Mouse (Mus musculus) hindbrain, postnatal 0 days (tissue): Measurements from ENCODE around the gene Sart1. TPM values are rescaled to one million over a fixed set of nuclear protein-coding genes. Genes with fewer than 3 reads are reported as not detected.

Experiments
- ATAC-seq: fragments of 200-750 bp; cut with Nextera tagmentation; 2 replicates; pipeline ENCODE4 v1.8.0; 2017; ENCODE audit warnings: mild to moderate bottlenecking, moderate TSS enrichment, moderate library complexity
- DNase-seq: peaks from one replicate; pipeline ENCODE4 v3.0.0-alpha.2; 2015; ENCODE audit warnings: low spot score
- H3K27ac ChIP-seq: fragments of 300-500 bp; sonication (generic); 2 replicates; pipeline ENCODE4 v1.5.1; 2014; ENCODE audit warnings: mild to moderate bottlenecking
- H3K27me3 ChIP-seq: fragments of 300-500 bp; sonication (generic); 2 replicates; pipeline ENCODE4 v1.6.1; 2014; ENCODE audit warnings: low read length, mixed read lengths; ENCODE audit not compliant: insufficient read depth
- H3K36me3 ChIP-seq: fragments of 300-500 bp; sonication (generic); 2 replicates; pipeline ENCODE4 v1.6.1; 2014; ENCODE audit warnings: low read length, mixed read lengths; ENCODE audit not compliant: insufficient read depth
- H3K4me1 ChIP-seq: fragments of 300-500 bp; sonication (generic); 2 replicates; pipeline ENCODE4 v1.6.1; 2014; ENCODE audit warnings: antibody characterized with exemption, low read length, mixed read lengths; ENCODE audit not compliant: insufficient read depth
- H3K4me2 ChIP-seq: fragments of 300-500 bp; sonication (generic); 2 replicates; pipeline ENCODE4 v1.6.1; 2014; ENCODE audit warnings: low read depth, mild to moderate bottlenecking, low read length, moderate library complexity, mixed read lengths
- H3K4me3 ChIP-seq: fragments of 300-500 bp; sonication (generic); 2 replicates; pipeline ENCODE4 v1.5.1; 2014; ENCODE audit warnings: low read length
- H3K9ac ChIP-seq: fragments of 300-500 bp; sonication (generic); replicated peaks from 2 replicates; pipeline ENCODE4 v1.6.1; 2014; ENCODE audit warnings: mild to moderate bottlenecking, low read length, moderate library complexity, mixed read lengths
- H3K9me3 ChIP-seq: fragments of 300-500 bp; sonication (generic); 2 replicates; pipeline ENCODE4 v1.6.1; 2016; ENCODE audit warnings: low read length, mixed read lengths
- CTCF ChIP-seq: IDR thresholded peaks from 2 replicates; pipeline ENCODE4 v1.5.1; 2016; ENCODE audit warnings: antibody characterized with exemption, control low read depth, low read depth
- WGBS: fragments of 180-500 bp; shearing (Covaris S2); extraction: QIAGEN DNeasy Blood & Tissue Kit; methylation state at CpG from one replicate; pipeline ENCODE4 v1.1.7; 2014; 5-methylcytosine and 5-hydroxymethylcytosine counted together
- polyA plus RNA-seq: library from polyadenylated mRNA; unstranded; fragments of >200 nt; fragmentation: Nextera tagmentation; extraction: Ambion mirVana; gene quantifications from 2 replicates; pipeline ENCODE4 v1.2.1, GENCODE M21; 2015
- total RNA-seq: library from RNA; depleted of rRNA; stranded (reverse); fragments of >200 nt; gene quantifications from 2 replicates; pipeline ENCODE4 v1.2.3, GENCODE M21; 2014; rRNA removed

Gene Sart1
- total and polyA plus RNA-seq, 2 experiments from 2014 or later, result 30.5 to 45.0 TPM

DNA sequence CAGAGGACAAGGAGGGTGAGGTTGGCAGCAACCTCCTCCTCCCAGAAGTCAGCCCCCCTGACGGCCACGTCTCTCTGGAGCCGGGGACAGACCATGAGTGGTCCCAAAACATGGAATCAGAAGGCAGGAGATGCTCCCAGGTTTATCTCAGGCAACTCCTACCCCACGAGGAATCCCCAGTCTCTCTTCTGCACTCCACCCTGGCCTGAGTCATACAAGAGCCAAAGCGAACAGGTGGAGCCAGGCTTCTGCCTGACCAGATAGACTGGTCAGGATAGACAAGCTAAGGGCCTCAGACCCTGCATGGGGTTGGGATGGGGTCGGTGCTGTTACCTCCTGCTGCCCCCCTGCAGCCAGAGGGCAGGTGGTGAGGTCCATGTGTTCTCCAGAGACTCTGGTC, 40.4 kb downstream of the Sart1 start:
- H3K9ac ChIP-seq, result no peak overlapping the region
- DNase-seq, result no peak
- 75% methylated on average over 6 of the region's 6 CpGs for WGBS
- H3K4me3 ChIP-seq, result no peak overlapping the region
- no peaks in the 10 kb centered on the region for H3K27me3 ChIP-seq
- H3K27ac ChIP-seq, result no peak overlapping the region
- H3K4me1 ChIP-seq, result no peaks in the 10 kb centered on the region; the same call in 1 of the 2 replicates
- TF ChIP-seq CTCF, result no peak
- H3K4me2 ChIP-seq, result no peak overlapping the region
- no peaks in the 10 kb centered on the region for H3K36me3 ChIP-seq
- no peak for ATAC-seq
- no peaks in the 10 kb centered on the region for H3K9me3 ChIP-seq

DNA sequence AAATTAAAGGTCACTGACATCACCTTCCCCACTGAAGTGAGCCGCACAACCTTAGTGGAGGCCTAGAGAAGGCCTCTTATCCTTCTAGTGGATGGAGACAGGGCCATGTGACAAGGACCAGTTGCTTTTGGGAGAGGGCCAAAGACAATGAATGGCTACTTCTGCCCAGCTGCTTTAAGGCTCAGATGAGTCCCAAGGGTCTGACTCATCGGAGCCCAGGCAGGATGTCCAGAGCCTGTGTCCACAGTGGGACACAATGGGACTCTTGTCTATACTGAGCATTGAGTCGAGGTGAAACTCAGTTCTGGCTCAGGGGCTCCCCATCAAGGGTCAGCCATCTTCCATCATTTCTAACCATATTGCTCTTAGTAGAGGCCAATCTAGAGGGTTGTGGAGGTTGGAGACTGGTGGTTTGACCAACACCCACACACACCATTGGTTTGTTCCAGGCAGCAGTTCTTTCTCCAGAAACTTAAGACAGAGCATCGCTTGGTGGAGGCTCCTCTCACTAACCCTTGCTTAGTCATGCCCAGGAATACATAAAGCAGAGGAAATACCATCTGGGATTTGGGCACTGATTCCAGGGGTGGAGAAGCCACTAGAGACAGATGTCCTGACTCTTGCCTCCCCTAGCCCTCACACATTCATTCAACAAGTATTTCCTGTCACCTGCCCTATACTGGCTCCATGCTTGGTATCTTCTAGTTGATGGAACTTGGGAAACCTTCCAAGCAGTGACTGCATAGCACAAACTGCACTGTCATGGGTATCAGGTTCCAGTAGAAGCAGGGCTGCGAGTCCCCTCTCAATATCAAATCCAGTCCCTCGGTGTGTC, 43.0 kb downstream of the Sart1 start:
- Histone ChIP-seq H3K4me3 (no peak overlapping the region), H3K27me3 (no peaks in the 10 kb centered on the region), H3K27ac (no peak overlapping the region), H3K9me3 (no peaks in the 10 kb centered on the region), H3K36me3 (no peaks in the 10 kb centered on the region), H3K9ac (no peak overlapping the region), H3K4me1 (no peaks in the 10 kb centered on the region; the same call in 1 of the 2 replicates), H3K4me2 (no peak overlapping the region)
- ATAC-seq (no peak; the same call in 1 of the 2 replicates), DNase-seq (no peak)
- no peak for TF ChIP-seq CTCF
- 81% methylated on average over 6 of the region's 6 CpGs for whole genome bisulfite sequencing

DNA sequence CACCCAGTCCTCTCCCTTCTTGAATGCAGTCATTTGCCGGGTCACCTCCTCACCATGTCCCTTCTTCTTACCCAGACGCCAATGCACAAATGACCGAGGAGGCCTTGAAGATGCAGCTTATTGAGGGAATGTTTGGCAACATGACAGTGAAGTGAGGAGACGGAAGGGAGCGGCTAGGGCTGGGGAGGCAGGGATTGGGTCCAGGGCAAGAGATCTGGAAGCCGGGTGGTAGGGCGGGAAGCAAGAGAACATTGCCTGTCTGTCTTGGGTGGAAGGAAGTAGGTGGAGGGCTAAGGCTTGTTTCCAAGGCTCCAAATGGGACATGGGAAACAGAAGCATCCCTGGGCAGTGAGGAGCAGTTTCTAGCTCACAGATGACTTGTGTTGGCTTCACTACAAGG, 47.1 kb downstream of the Sart1 start:
- no peaks in the 10 kb centered on the region for H3K36me3 ChIP-seq
- H3K27ac ChIP-seq, result no peak overlapping the region
- H3K27me3 ChIP-seq, result no peaks in the 10 kb centered on the region
- no peak overlapping the region for H3K4me2 ChIP-seq
- H3K9ac ChIP-seq, result no peak overlapping the region
- H3K4me3 ChIP-seq, result no peak overlapping the region
- no peak for DNase-seq
- no peaks in the 10 kb centered on the region for H3K4me1 ChIP-seq
- no peak for ATAC-seq
- no peaks in the 10 kb centered on the region for H3K9me3 ChIP-seq
- WGBS, result 93% methylated on average over 7 of the region's 7 CpGs
- TF ChIP-seq CTCF, result no peak

DNA sequence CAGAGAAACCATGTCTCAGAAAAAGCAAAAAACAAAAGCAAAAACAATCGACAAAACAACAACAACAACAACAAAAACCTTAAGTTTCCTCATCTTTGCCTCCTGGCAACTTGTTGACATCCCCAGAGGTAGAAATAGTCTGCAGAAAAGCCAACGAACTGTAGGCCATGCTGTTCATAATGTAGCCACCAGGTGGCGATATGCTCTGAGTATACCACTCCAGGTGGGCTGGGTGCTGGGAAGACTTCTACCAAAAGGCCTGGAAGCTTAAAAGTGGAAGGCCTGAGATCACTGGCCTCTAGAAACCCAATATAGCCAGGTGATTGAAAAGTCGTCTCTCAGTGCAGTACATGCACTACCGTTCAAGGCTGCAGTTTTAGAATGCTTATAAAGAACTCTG, 50.5 kb downstream of the Sart1 start:
- 23% methylated on average over 5 of the region's 5 CpGs for WGBS
- Histone ChIP-seq H3K9ac (no peak overlapping the region), H3K4me2 (no peak overlapping the region), H3K36me3 (no peaks in the 10 kb centered on the region), H3K4me3 (no peak overlapping the region), H3K9me3 (no peaks in the 10 kb centered on the region), H3K27me3 (no peaks in the 10 kb centered on the region), H3K27ac (no peak overlapping the region), H3K4me1 (no peaks in the 10 kb centered on the region)
- ATAC-seq (no peak), DNase-seq (peak; percentile 79)
- TF ChIP-seq CTCF, result peak; percentile 87

DNA sequence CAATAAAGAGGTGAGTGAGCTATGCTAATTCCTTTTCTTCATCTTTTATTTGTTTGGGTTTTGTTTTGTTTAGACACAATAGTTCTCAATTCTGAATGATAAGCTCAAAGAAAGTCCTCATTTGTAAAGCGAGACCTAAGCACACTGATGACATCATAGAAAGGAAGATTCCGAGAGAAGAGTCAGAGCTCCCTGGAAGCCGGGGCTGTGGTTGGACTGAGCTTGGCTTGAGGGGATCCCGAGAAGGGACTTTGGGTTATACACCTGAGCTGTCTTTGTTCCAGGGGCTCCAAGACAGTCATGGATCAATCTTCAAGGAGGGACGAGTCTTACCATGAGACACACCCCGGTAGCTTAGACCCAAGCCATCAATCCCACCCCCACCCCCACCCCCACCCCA, 53.1 kb downstream of the Sart1 start, which contains the start of gene Catsper1:
Gene Catsper1 (plus strand): TSS at position 301 of the 400 bp plus-strand sequence.
- ATAC-seq (no peak), DNase-seq (no peak)
- Histone ChIP-seq H3K4me3 (no peak within 1 kb of the TSS), H3K27me3 (no peaks in the 10 kb centered on the region), H3K4me1 (no peaks in the 10 kb centered on the region), H3K9me3 (no peaks in the 10 kb centered on the region), H3K9ac (no peak within 1 kb of the TSS), H3K36me3 (no peaks in the 10 kb centered on the region), H3K4me2 (no peak within 1 kb of the TSS), H3K27ac (no peak within 1 kb of the TSS)
- WGBS, result 91% methylated on average over 6 of the region's 6 CpGs
- no peak for TF ChIP-seq CTCF

DNA sequence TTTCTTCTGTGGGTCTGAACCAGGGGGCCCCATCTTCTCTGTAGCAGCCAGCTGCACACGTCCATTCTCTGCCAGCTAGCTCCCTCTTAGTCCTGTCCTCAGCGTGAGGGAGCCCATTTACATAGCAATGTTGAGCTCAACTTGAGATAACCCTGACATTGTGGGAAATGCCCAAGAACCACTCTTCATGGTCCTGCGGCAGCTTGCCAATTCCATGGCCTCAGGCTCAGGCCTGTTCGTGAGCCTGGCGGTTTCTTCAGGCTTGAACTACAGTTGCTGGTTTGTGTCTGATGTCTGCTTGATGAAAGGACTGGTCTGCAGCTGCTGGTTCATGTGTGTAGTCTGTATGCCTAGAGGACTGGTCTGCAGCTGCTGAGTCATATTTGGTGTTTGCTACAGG, 53.8 kb downstream of the Sart1 start:
- no peak for TF ChIP-seq CTCF

DNA sequence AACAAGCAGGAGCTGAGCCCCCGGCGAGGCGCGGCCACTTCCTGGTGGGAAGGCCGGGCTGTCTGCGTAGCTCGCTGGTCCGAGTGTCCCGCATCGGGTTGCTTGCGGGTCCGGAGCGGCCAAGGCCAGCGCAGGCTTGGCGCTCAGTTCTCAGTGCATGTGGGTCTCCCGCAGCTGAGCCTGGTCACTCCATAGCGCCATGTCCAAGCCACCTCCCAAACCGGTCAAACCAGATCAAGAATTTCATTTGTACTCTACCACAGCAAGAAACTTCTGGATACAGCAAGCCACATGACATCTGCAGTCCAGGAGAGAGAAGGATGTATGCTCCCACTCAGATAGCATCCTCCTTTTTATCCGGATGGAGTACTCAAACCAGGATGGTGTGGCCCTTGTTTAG, 60.5 kb downstream of the Sart1 start:
- Histone ChIP-seq H3K27me3 (no peaks in the 10 kb centered on the region), H3K9ac (no peak overlapping the region), H3K27ac (no peak overlapping the region), H3K4me1 (no peaks in the 10 kb centered on the region), H3K36me3 (no peaks in the 10 kb centered on the region), H3K4me2 (no peak overlapping the region), H3K9me3 (no peaks in the 10 kb centered on the region), H3K4me3 (no peak overlapping the region)
- TF ChIP-seq CTCF, result no peak
- ATAC-seq, result no peak
- WGBS, result 74% methylated on average over 19 of the region's 19 CpGs
- no peak for DNase-seq

More for the DNA sequence above, 53.8 kb downstream of the Sart1 start:
- Histone ChIP-seq H3K36me3 (no peaks in the 10 kb centered on the region), H3K4me1 (no peaks in the 10 kb centered on the region), H3K27me3 (no peaks in the 10 kb centered on the region), H3K9ac (no peak overlapping the region), H3K4me2 (no peak overlapping the region), H3K9me3 (no peaks in the 10 kb centered on the region), H3K27ac (no peak overlapping the region), H3K4me3 (no peak overlapping the region)
- ATAC-seq (no peak), DNase-seq (no peak)
- WGBS, result 77% methylated on average over 5 of the region's 5 CpGs

Other genes starting within 250 kb of the Sart1 start
- gene Pacs1, start 115.6 kb downstream of the Sart1 start, total RNA-seq, result 60.3 and 63.6 TPM in 2 replicates
- 33.1 and 41.0 TPM in 2 replicates for gene Pacs1, start 115.6 kb downstream of the Sart1 start, polyA plus RNA-seq
- gene Sf3b2, start 93.2 kb downstream of the Sart1 start, total RNA-seq, result 266 and 341 TPM in 2 replicates
- 322 and 334 TPM in 2 replicates for gene Sf3b2, start 93.2 kb downstream of the Sart1 start, polyA plus RNA-seq
- 25.0 and 27.3 TPM in 2 replicates for gene Gal3st3, start 90.4 kb downstream of the Sart1 start, total RNA-seq
- gene Gal3st3, start 90.4 kb downstream of the Sart1 start, polyA plus RNA-seq, result 26.9 and 31.9 TPM in 2 replicates
- gene Catsper1, start 53.0 kb downstream of the Sart1 start, total RNA-seq, result not detected in 2 replicates
- gene Catsper1, start 53.0 kb downstream of the Sart1 start, polyA plus RNA-seq, result not detected in 2 replicates
- gene Cst6, start 39.1 kb downstream of the Sart1 start, total RNA-seq, result 0.50 and 9.8 TPM in 2 replicates
- 14.9 and 16.1 TPM in 2 replicates for gene Cst6, start 39.1 kb downstream of the Sart1 start, polyA plus RNA-seq
- gene Eif1ad, start 22.0 kb downstream of the Sart1 start, total RNA-seq, result 21.2 and 25.2 TPM in 2 replicates
- 46.7 and 49.2 TPM in 2 replicates for gene Eif1ad, start 22.0 kb downstream of the Sart1 start, polyA plus RNA-seq
- 78.3 and 95.8 TPM in 2 replicates for gene Banf1, start 21.5 kb downstream of the Sart1 start, total RNA-seq
- gene Banf1, start 21.5 kb downstream of the Sart1 start, polyA plus RNA-seq, result 316 and 319 TPM in 2 replicates
- gene Tsga10ip, start 13.8 kb upstream of the Sart1 start, total RNA-seq, result not detected in 2 replicates
- gene Tsga10ip, start 13.8 kb upstream of the Sart1 start, polyA plus RNA-seq, result not detected in 2 replicates
- 111 and 123 TPM in 2 replicates for gene Drap1, start 36.3 kb upstream of the Sart1 start, total RNA-seq
- gene Drap1, start 36.3 kb upstream of the Sart1 start, polyA plus RNA-seq, result 331 and 338 TPM in 2 replicates
- gene AI837181, start 36.4 kb upstream of the Sart1 start, total RNA-seq, result 85.1 and 100 TPM in 2 replicates
- gene AI837181, start 36.4 kb upstream of the Sart1 start, polyA plus RNA-seq, result 81.8 and 82.8 TPM in 2 replicates
- gene Fosl1, start 58.8 kb upstream of the Sart1 start, total RNA-seq, result not detected in 2 replicates
- gene Fosl1, start 58.8 kb upstream of the Sart1 start, polyA plus RNA-seq, result not detected in 2 replicates
- 17.4 and 18.5 TPM in 2 replicates for gene Ccdc85b, start 69.2 kb upstream of the Sart1 start, total RNA-seq
- 16.0 and 16.1 TPM in 2 replicates for gene Ccdc85b, start 69.2 kb upstream of the Sart1 start, polyA plus RNA-seq
- 76.1 and 103 TPM in 2 replicates for gene Fibp, start 71.9 kb upstream of the Sart1 start, total RNA-seq
- gene Fibp, start 71.9 kb upstream of the Sart1 start, polyA plus RNA-seq, result 172 and 179 TPM in 2 replicates
- 1.2 and 4.5 TPM in 2 replicates for gene Ctsw, start 79.8 kb upstream of the Sart1 start, total RNA-seq
- 1.6 and 2.0 TPM in 2 replicates for gene Ctsw, start 79.8 kb upstream of the Sart1 start, polyA plus RNA-seq
- 46.3 and 49.3 TPM in 2 replicates for gene Efemp2, start 85.3 kb upstream of the Sart1 start, total RNA-seq
- gene Efemp2, start 85.3 kb upstream of the Sart1 start, polyA plus RNA-seq, result 36.5 and 41.7 TPM in 2 replicates
- 56.8 and 58.8 TPM in 2 replicates for gene Mus81, start 99.7 kb upstream of the Sart1 start, total RNA-seq
- gene Mus81, start 99.7 kb upstream of the Sart1 start, polyA plus RNA-seq, result 27.4 and 27.7 TPM in 2 replicates
- 1,468 and 1,477 TPM in 2 replicates for gene Cfl1, start 101.8 kb upstream of the Sart1 start, total RNA-seq
- 3,076 and 3,214 TPM in 2 replicates for gene Cfl1, start 101.8 kb upstream of the Sart1 start, polyA plus RNA-seq
- gene 1700020D05Rik, start 115.1 kb upstream of the Sart1 start, total RNA-seq, result 3.8 and 4.8 TPM in 2 replicates
- gene 1700020D05Rik, start 115.1 kb upstream of the Sart1 start, polyA plus RNA-seq, result not detected in 2 replicates
- 78.0 and 79.0 TPM in 2 replicates for gene Snx32, start 121.8 kb upstream of the Sart1 start, total RNA-seq
- gene Snx32, start 121.8 kb upstream of the Sart1 start, polyA plus RNA-seq, result 75.0 and 79.6 TPM in 2 replicates
- gene Ovol1, start 171.9 kb upstream of the Sart1 start, total RNA-seq, result not detected in 2 replicates
- gene Ovol1, start 171.9 kb upstream of the Sart1 start, polyA plus RNA-seq, result 0.25 TPM in 1 of 2 replicates, not detected in the other
- gene Ap5b1, start 179.3 kb upstream of the Sart1 start, total RNA-seq, result 15.0 and 19.3 TPM in 2 replicates
- gene Ap5b1, start 179.3 kb upstream of the Sart1 start, polyA plus RNA-seq, result 2.3 and 2.6 TPM in 2 replicates
- gene Rnaseh2c, start 213.2 kb upstream of the Sart1 start, total RNA-seq, result 33.6 and 40.4 TPM in 2 replicates
- 66.4 and 75.4 TPM in 2 replicates for gene Rnaseh2c, start 213.2 kb upstream of the Sart1 start, polyA plus RNA-seq
- gene Kat5, start 221.5 kb upstream of the Sart1 start, total RNA-seq, result 95.2 and 163 TPM in 2 replicates
- 72.0 and 74.0 TPM in 2 replicates for gene Kat5, start 221.5 kb upstream of the Sart1 start, polyA plus RNA-seq
- gene Rela, start 248.8 kb upstream of the Sart1 start, total RNA-seq, result 40.1 and 40.8 TPM in 2 replicates
- gene Rela, start 248.8 kb upstream of the Sart1 start, polyA plus RNA-seq, result 30.3 and 33.1 TPM in 2 replicates